Mouse (Mus musculus) heart, embryonic 10.5 days (tissue): Measurements from ENCODE around the gene Stag1. TPM values are rescaled to one million over a fixed set of nuclear protein-coding genes. Genes with fewer than 3 reads are reported as not detected.

Experiments used
- DNase-seq: peaks from one replicate; pipeline ENCODE4 v3.0.0-alpha.2; 2017; ENCODE audit warnings: low spot score
- H3K27ac ChIP-seq: fragments of 300-500 bp; sonication (generic); 2 replicates; pipeline ENCODE4 v1.5.1; 2016; ENCODE audit warnings: mild to moderate bottlenecking
- H3K27me3 ChIP-seq: fragments of 300-500 bp; sonication (generic); 2 replicates; pipeline ENCODE4 v1.6.1; 2016; ENCODE audit warnings: mild to moderate bottlenecking; ENCODE audit not compliant: poor library complexity, insufficient read depth, severe bottlenecking
- H3K36me3 ChIP-seq: fragments of 300-500 bp; sonication (generic); 2 replicates; pipeline ENCODE4 v1.6.1; 2016; ENCODE audit warnings: mild to moderate bottlenecking, moderate library complexity
- H3K4me1 ChIP-seq: fragments of 300-500 bp; sonication (generic); 2 replicates; pipeline ENCODE4 v1.6.1; 2016; ENCODE audit warnings: mild to moderate bottlenecking
- H3K4me3 ChIP-seq: fragments of 300-500 bp; sonication (generic); 2 replicates; pipeline ENCODE4 v1.5.1; 2016; ENCODE audit warnings: mild to moderate bottlenecking, moderate library complexity
- H3K9me3 ChIP-seq: fragments of 300-500 bp; sonication (generic); 2 replicates; pipeline ENCODE4 v1.6.1; 2016; ENCODE audit warnings: mild to moderate bottlenecking, moderate library complexity
- WGBS: fragments of 180-500 bp; shearing (Covaris S2); methylation state at CpG from one replicate; pipeline ENCODE4 v1.1.7; 2016; 5-methylcytosine and 5-hydroxymethylcytosine counted together
- polyA plus RNA-seq: library from polyadenylated mRNA; unstranded; fragments of >200 nt; fragmentation: Nextera tagmentation; extraction: Ambion mirVana; gene quantifications from 2 replicates; pipeline ENCODE4 v1.2.1, GENCODE M21; 2016

The Stag1 gene
- polyA plus RNA-seq, 1 experiment from 2014 or later: 38.1 TPM

- no peak for DNase-seq
- Histone ChIP-seq H3K9me3 (no peaks in the 10 kb centered on the region), H3K27ac (peak overlapping the region; percentile 56), H3K36me3 (no peaks in the 10 kb centered on the region), H3K4me1 (peaks cover 23% of the 10 kb centered on the region), H3K4me3 (no peak overlapping the region), H3K27me3 (no peaks in the 10 kb centered on the region)
- 40% methylated on average over 13 of the region's 13 CpGs for WGBS
Observed at GRCm38 (mm10) chr9:100581543-100582492, 15.8 kb upstream of the Stag1 start.

- WGBS: 49% methylated on average over 13 of the region's 13 CpGs
- Histone ChIP-seq H3K4me3 (no peak overlapping the region), H3K36me3 (no peaks in the 10 kb centered on the region), H3K27me3 (no peaks in the 10 kb centered on the region), H3K27ac (peak overlapping the region; percentile 56; the same call in 1 of the 2 replicates), H3K9me3 (no peaks in the 10 kb centered on the region), H3K4me1 (peaks cover 23% of the 10 kb centered on the region)
- DNase-seq: no peak
Observed at GRCm38 (mm10) chr9:100582883-100583575, 14.6 kb upstream of the Stag1 start.

GRCm38 (mm10) chr9:100584031-100584430 is 13.6 kb upstream of the Stag1 start:
- H3K9me3 ChIP-seq: no peaks in the 10 kb centered on the region
- DNase-seq: peak; percentile 25
- peaks cover 23% of the 10 kb centered on the region for H3K4me1 ChIP-seq
- no peak overlapping the region for H3K27ac ChIP-seq
- H3K4me3 ChIP-seq: no peak overlapping the region
- H3K27me3 ChIP-seq: no peaks in the 10 kb centered on the region
- H3K36me3 ChIP-seq: no peaks in the 10 kb centered on the region
- 86% methylated on average over 4 of the region's 4 CpGs for WGBS

GRCm38 (mm10) chr9:100590462-100590861 is 7.1 kb upstream of the Stag1 start:
- Histone ChIP-seq H3K4me1 (no peaks in the 10 kb centered on the region), H3K4me3 (no peak overlapping the region), H3K27ac (no peak overlapping the region), H3K27me3 (no peaks in the 10 kb centered on the region), H3K36me3 (no peaks in the 10 kb centered on the region), H3K9me3 (no peaks in the 10 kb centered on the region)
- DNase-seq: no peak
- 69% methylated on average over 4 of the region's 4 CpGs for WGBS

- DNase-seq: no peak
- WGBS: 87% methylated on average over 8 of the region's 8 CpGs
- Histone ChIP-seq H3K4me3 (no peak overlapping the region), H3K9me3 (no peaks in the 10 kb centered on the region), H3K36me3 (no peaks in the 10 kb centered on the region), H3K27me3 (no peaks in the 10 kb centered on the region), H3K4me1 (no peaks in the 10 kb centered on the region), H3K27ac (no peak overlapping the region)
Observed at GRCm38 (mm10) chr9:100596317-100596716, 1.3 kb upstream of the Stag1 start.

GRCm38 (mm10) chr9:100599761-100600328 is 2.2 kb downstream of the Stag1 start:
- no peak for DNase-seq

GRCm38 (mm10) chr9:100602130-100602529 is 4.5 kb downstream of the Stag1 start:
- Histone ChIP-seq H3K36me3 (no peaks in the 10 kb centered on the region), H3K4me1 (peaks cover 4% of the 10 kb centered on the region), H3K9me3 (no peaks in the 10 kb centered on the region), H3K27ac (no peak overlapping the region), H3K27me3 (no peaks in the 10 kb centered on the region), H3K4me3 (no peak overlapping the region)
- WGBS: 86% methylated on average over 1 of the region's 1 CpGs
- DNase-seq: no peak

More at GRCm38 (mm10) chr9:100599761-100600328, 2.2 kb downstream of the Stag1 start:
- Histone ChIP-seq H3K27me3 (no peaks in the 10 kb centered on the region), H3K4me1 (no peaks in the 10 kb centered on the region), H3K36me3 (no peaks in the 10 kb centered on the region), H3K27ac (no peak overlapping the region), H3K9me3 (no peaks in the 10 kb centered on the region), H3K4me3 (no peak overlapping the region)
- WGBS: 68% methylated on average over 3 of the region's 3 CpGs

GRCm38 (mm10) chr9:100603156-100603555 is 5.6 kb downstream of the Stag1 start:
- no peaks in the 10 kb centered on the region for H3K27me3 ChIP-seq
- WGBS: 59% methylated on average over 5 of the region's 5 CpGs
- H3K4me3 ChIP-seq: no peak overlapping the region
- H3K27ac ChIP-seq: no peak overlapping the region
- H3K9me3 ChIP-seq: no peaks in the 10 kb centered on the region
- H3K36me3 ChIP-seq: no peaks in the 10 kb centered on the region
- H3K4me1 ChIP-seq: peaks cover 4% of the 10 kb centered on the region
- peak; percentile 61 for DNase-seq

- H3K4me3 ChIP-seq: no peak overlapping the region
- 79% methylated on average over 1 of the region's 1 CpGs for WGBS
- H3K9me3 ChIP-seq: no peaks in the 10 kb centered on the region
- no peaks in the 10 kb centered on the region for H3K27me3 ChIP-seq
- H3K36me3 ChIP-seq: no peaks in the 10 kb centered on the region
- peak; percentile 25 for DNase-seq
- peak overlapping the region; percentile 56; the same call in 1 of the 2 replicates for H3K27ac ChIP-seq
- H3K4me1 ChIP-seq: peaks cover 4% of the 10 kb centered on the region
Observed at GRCm38 (mm10) chr9:100605522-100605921, 7.9 kb downstream of the Stag1 start.

GRCm38 (mm10) chr9:100605985-100606554 is 8.5 kb downstream of the Stag1 start:
- WGBS: 49% methylated on average over 7 of the region's 7 CpGs
- DNase-seq: peak; percentile 83
- peaks cover 4% of the 10 kb centered on the region for H3K4me1 ChIP-seq
- no peaks in the 10 kb centered on the region for H3K36me3 ChIP-seq
- H3K27me3 ChIP-seq: no peaks in the 10 kb centered on the region
- H3K4me3 ChIP-seq: no peak overlapping the region
- peak overlapping the region; percentile 56 for H3K27ac ChIP-seq
- no peaks in the 10 kb centered on the region for H3K9me3 ChIP-seq

GRCm38 (mm10) chr9:100613501-100614071 is 16.0 kb downstream of the Stag1 start:
- no peaks in the 10 kb centered on the region for H3K27me3 ChIP-seq
- WGBS: 81% methylated on average over 3 of the region's 3 CpGs
- H3K36me3 ChIP-seq: no peaks in the 10 kb centered on the region
- H3K4me3 ChIP-seq: no peak overlapping the region
- no peaks in the 10 kb centered on the region for H3K9me3 ChIP-seq
- no peak overlapping the region for H3K27ac ChIP-seq
- no peak for DNase-seq
- H3K4me1 ChIP-seq: no peaks in the 10 kb centered on the region

GRCm38 (mm10) chr9:100616947-100617346 is 19.3 kb downstream of the Stag1 start:
- no peak for DNase-seq

More at GRCm38 (mm10) chr9:100616947-100617346, 19.3 kb downstream of the Stag1 start:
- H3K36me3 ChIP-seq: no peaks in the 10 kb centered on the region
- H3K9me3 ChIP-seq: no peaks in the 10 kb centered on the region
- WGBS: 71% methylated on average over 11 of the region's 11 CpGs
- H3K27me3 ChIP-seq: no peaks in the 10 kb centered on the region
- H3K4me1 ChIP-seq: 0 out of 2 replicates have a peak, but pooled peaks cover 3% of the 10 kb centered on the region
- H3K27ac ChIP-seq: no peak overlapping the region
- H3K4me3 ChIP-seq: no peak overlapping the region
